Mouse (Mus musculus) heart, postnatal 0 days (tissue): ENCODE measurements around the gene 1600002K03Rik.

Source experiments
- CTCF ChIP-seq: IDR thresholded peaks from 2 replicates; pipeline ENCODE4 v1.5.1; 2016; ENCODE audit warnings: antibody characterized with exemption, control low read depth, low read depth
- EP300 ChIP-seq: IDR thresholded peaks from 2 replicates; pipeline ENCODE4 v1.6.1; 2016; ENCODE audit warnings: antibody characterized with exemption, low read depth

- TF ChIP-seq CTCF (no peak), EP300 (no peak)
These were observed 9.0 kb upstream of the 1600002K03Rik start for GRCm38 (mm10) chr10:80163721-80164120.
